Mouse (Mus musculus) urinary bladder, postnatal 36 days (tissue): Measurements from ENCODE around the gene Myoc.
"Not testable (repeated sequence)": the region's sequence is repeated elsewhere in the genome, so short reads cannot be mapped to it uniquely, and the experiment has no call there.

Experiments used
- DNase-seq, 2 experiments: peaks; one replicate each; pipeline ENCODE4 v3.0.0; 2022; ENCODE audit warnings: low spot score in 2 of 2, mixed read lengths in 1 of 2

Gene Myoc

DNA sequence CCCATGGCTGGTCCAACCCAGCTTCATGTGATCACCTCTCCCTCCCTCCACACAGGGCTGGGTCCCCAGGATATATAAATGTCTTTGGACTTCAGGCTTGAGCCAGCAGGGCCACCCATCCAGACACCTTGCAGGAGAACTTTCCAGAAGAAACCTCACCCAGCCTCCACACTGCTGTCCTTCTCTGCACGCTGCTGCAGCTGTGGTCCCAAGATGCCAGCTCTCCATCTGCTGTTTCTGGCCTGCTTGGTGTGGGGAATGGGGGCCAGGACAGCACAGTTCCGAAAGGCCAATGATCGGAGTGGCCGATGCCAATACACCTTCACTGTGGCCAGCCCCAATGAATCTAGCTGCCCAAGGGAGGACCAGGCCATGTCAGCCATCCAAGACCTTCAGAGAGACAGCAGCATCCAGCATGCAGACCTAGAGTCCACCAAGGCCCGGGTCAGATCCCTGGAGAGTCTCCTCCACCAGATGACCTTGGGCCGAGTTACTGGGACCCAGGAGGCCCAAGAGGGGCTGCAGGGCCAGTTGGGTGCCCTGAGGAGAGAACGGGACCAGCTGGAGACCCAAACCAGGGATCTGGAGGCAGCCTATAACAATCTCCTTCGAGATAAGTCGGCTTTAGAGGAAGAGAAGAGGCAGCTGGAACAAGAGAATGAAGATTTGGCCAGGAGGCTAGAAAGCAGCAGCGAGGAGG is at the start of gene Myoc:
TSS of gene Myoc (plus strand) at position 105 of the 700 bp plus-strand sequence.
- no peak for DNase-seq

DNA sequence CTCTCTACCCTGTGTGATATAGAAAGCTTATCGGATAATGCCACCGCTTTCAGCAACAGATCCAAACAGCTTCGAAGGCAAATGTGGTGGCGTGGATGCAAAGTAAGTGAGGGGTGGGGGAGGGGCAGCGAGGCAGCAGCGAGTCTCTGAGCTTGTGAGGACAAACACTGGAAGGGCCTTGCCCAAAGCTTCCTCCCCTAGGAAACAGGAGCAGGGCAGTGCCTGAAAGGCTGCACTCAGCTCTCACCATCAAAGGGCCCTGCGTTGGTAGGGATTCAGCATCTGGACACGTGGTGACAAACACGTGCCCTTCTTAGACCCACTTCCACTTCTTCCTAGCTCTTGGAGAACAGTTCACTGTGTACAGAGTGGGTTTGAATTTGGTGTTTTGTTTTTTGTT is 49.5 kb upstream of the Myoc start:
- no peak for DNase-seq

DNA sequence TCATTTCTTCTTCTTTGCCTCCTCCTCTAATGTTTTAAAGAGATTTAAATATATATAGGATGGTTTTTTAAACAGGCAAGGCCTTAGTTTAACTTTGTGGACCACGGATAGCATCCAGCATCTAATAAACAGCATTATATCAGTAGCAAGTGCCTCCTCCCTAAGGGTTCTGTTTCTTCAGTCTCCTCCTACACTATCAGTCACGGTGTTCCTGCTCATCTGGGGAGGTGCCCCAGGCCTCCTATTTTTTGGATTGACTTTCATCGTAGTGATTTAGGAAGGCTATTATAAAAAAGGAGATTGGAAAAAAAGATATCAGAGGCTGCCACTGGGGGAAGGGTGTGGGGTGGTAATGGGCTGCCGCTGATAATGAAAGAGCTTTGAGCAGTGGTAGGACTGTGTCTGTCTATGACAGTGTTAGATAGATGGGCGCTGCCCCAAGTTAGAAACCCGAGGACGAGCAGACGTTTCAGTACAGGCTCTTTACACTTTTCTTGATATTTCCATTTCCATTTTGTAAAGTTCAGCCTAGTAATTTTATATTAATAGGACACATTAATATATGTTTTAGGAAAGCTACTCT is 48.4 kb upstream of the Myoc start:
- no peak for DNase-seq

DNA sequence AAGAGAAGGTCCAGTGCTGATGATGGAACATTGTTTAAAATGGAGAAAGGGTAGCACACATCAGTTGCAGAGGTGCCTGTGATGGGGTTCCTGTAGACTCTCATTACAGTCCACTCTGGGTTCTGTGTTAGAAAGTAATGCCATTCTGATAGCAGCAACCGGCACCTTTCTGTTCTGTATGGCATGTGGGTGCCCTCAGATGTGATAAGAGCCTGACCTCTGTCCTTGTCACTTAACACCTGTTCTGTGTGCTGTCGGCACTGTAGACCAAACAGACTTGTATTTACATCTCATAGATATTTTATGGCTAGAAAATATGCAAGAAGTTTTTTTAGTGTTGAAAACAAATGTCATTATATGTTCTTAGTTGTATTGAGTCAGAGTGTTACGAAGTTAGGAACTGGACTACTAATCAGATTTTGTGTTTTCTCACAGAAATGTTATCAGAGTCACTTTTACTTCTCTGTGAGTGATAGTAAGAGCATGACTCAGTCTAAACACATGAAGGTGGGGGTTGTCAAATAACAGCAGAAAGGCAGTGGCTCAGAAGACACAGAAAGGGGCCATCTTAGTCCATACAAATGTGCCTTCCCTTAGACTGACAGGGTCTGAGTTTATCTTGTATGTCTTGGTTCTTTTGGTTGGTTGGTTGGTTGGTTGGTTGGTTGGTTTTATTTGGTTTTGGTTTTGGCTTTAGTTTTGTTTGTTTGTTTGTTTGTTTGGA is 41.4 kb upstream of the Myoc start:
- no peak for DNase-seq

DNA sequence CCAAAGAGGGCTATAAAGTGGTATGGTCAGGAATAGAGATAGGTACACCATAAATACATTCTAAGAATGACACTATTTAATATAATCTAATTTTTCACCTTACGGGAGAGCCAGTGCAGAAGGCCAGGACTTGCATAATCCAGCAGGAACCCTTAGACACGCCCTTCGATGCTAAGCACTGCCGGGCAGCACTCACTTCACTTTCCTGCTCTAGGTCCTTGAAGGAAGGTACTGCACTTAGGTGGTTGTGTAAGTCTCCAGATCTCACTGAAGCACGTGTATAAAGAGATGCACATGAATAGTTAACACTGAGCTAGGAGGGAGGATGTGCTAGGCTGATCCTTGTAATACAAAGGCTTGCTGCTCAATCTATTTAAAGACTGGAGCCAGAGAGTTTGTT is 39.3 kb upstream of the Myoc start:
- no peak for DNase-seq

DNA sequence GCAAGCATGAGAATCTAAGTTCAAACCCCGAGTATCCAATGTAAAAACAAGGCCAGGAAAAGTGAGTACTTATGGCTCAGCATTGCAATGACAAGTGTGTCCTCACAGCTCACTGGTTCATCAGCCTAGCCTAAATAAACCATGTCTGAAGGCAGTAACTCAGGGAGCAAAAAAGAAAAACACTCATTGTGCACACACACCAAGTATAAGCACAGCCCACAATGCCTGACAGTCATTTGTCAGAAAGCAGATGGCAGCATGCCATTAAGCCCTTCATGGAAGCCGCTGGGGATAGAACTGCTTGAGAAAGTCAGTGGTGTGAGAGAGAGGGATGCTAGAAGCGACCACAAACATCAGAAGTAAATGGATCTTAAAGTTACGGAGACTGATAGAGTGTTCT is 37.7 kb upstream of the Myoc start:
- no peak for DNase-seq

DNA sequence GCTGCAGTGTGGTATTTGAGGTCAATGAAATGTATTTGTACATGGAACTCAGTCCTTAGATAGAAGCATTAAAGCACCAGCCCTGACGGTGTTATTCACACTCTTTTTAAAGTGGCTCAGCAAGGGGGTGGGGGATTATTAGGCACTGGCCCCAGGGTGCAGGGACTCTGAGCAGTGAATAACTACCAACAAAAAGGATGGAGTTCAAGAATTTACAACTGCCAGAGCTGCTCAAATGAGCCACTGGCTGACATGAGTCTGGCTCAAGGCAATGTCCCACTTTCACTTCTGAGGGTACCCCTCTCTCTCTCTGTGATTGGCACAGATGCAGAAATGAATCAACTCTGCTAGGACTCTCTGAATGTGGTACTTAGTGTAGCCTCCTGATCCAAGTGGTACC is 30.8 kb upstream of the Myoc start:
- DNase-seq, result no peak

DNA sequence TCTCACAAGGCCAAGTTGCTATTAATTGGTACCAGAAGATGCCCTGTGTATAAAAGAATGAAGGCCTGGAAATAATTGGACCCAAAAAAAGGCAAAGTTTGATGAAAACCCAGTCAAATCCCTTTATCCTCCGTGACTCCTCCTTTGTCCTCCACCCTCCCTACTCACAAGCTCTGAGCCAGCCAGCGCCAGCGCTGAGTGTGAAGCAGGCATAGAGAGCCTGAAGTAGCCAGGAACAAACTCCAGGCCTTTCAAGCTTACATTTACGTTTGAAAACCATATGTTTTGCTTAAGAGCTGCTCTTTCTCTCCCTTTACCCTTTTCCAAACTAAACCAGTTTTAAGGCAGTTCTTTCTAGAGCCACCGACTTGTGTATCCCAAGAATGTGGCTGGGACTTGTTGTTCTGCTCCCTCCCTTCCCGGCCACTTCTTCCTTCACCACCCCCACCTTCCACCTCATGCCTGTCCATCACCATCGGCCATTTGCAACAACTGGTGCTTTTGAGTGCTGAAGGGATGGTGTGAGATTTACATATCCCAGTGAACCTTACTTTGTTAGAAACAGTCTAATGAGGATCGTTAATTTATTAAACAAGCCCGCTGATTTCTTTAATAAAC is 29.2 kb upstream of the Myoc start:
- DNase-seq, result no peak

DNA sequence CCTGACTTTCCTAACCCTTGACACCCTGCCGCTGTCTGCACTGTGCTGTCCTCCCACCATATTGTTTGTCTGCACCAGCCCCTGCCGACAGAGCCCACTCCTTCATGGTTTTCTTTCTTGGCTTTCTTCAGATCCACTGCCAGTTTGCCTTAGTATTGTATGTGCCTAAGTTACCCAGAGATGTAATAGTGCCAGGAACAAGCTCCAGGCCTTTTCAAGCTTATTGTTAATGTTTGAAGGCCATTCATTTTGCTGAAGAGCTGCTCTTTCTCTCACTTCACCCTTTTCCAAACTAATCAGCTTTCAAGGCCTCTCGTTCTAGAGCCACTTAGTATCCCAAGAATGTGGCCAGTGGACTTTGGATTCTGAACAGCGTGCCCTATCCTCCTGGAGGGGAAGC is 27.8 kb upstream of the Myoc start:
- DNase-seq, result no peak

DNA sequence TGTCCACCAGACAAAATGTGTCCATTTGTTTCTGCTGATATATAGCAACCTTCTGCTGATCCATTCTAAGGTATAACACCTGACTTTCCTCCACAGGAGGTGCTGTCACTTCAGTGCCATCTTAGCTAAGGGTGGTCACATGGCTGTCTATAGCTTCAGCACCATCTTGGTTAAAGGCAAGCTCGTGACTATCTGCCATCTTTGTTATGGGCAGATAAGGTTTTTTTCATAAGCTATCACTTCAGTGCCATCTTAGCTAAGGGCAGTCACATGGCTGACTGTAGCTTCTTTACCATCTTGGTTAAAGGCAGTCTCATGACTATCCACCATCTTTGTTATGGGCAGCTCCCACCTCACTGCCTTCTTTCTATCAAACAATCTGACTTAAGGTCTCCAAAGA is 23.4 kb upstream of the Myoc start:
- no peak for DNase-seq

DNA sequence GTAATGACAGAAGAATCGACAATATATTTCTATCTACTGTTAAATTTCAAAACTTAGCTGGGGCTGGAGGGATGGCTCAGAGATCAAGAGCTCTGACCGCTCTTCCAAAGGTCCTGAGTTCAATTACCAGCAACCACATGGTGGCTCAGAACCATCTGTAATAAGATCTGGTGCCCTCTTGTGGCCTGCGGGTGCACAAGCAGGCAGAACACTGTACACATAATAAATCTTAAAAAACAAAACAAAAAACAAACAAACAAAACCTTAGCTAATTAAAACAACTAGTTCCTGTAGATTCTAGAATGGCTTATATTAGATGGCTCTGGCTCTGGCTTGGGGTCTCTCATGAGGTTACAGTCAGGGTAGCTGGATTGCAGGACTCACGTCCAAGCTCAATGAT is 18.5 kb upstream of the Myoc start:
- no peak for DNase-seq

DNA sequence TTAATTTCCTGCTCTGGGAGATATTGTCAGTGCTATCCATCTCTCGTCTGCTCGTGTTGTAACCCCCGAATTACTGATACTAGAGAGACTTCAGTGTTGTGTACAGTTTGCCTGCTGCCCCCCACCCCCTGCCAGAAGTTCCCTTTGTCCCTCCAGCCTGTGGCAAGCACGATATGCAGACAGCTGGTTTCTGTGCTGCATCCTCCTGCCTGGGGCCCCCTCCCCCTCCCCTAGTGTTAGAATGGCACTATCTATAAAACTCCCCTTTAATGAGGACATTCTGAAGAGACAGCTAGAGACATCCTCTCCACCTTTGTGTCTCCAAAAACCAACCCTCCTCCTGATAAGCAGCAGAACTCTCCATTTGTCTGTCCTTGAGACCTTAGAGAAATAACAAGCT is 15.1 kb upstream of the Myoc start:
- no peak for DNase-seq

DNA sequence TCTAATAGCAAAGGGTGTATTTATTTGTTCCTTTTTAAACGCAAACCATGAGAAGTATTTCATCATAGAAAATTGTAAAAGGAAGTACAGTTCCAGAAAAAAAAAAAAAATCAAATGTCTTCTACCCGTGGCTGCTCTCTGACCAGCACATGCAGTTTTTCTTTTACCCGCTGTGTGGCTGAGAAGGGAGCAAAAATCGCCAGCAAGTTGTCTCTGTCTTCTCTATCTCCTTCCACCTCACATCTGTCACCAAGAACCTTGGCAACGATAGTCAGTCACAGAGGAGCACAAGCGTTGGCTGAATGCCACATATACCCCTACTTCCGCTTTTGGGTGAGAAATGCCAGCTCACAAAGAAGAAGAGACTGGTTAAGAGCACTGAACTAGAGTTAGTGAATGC is 13.7 kb upstream of the Myoc start:
- no peak for DNase-seq

DNA sequence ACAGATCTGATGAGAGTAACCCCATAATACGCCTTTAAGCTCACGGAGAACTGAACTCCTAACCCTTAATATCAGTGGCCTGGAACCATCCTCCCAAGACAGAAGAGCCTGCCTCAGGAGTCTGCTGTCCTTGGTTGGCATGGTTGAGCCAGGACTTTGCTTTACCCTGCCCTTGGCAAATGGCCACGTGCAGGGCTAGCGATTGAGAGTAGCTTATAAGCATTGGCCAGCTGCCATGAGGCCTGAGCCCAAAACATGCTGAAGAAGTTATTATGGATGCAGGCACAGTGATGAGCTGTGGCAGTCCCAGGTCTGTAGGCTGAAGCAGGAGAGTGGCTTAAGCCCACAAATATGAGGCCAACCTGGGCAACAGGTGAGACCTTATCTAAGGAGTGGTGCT is 11.1 kb upstream of the Myoc start:
- DNase-seq, result not testable (repeated sequence)

DNA sequence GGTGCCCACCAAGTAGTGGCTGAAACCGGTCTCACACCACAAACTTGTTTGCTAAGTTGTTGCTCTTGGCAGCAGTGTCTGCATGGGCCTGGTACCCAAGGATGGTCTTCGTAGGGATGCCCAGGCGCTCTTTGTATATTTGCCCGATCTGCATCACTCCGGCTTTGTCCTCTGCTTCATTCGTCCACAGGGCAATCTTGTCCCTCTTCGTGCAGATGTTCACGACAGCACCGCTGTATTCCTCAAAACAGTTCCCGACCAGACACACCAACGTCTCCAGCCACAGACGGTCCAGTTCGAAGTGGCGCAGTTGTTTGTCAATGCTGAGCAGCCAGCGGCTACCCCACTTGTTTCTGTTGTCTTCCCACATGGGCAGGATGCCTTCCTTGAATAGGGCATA is 10.6 kb upstream of the Myoc start:
- DNase-seq, result not testable (repeated sequence)

DNA sequence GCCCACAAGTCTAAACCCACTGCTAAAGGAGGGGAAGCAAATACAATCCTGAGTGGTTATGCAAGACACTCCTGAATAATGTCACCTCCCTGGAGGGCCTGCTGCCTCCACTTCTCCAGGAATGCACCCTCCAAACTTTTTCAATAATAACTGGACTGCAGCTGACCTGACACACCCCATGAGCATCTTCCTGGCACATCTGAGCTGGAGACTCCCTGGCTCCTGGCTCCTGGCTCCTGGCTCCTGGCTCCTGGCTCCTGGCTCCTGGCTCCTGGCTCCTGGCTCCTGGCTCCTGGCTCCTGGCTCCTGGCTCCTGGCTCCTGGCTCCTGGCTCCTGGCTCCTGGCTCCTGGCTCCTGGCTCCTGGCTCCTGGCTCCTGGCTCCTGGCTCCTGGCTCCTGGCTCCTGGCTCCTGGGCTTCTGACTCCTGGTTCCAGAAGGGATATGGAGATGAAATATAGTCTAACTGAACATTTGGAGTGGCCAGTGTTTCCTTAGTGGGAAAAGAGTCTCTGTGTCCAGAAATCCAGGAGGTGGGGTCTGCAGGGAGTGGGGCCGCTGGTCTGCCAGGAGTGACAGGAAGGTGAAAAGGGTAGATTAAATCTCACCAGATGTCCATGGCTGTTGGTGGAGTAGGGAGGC is 3.5 kb upstream of the Myoc start:
- DNase-seq, result peak in 1 of 2 experiments; percentile 43

DNA sequence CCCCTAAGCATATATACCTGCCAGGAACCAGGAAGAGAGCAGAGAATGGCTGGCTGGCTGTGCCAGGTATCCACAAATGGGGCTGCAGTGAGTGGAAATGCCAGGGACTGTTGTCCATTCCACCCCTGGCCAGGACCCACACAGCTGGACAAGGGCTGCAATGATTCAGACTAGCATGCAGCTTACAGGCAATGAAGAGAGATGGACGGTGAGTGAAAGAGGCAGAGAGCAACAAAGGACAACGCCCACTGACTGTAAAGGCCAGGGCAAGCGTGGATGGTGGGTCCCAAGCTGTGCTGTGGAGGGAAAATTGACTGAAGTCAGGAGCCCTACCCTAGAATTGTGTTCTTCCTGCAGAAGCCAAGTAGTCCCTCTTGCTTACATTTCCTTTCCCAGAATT is 2.4 kb upstream of the Myoc start:
- no peak for DNase-seq

DNA sequence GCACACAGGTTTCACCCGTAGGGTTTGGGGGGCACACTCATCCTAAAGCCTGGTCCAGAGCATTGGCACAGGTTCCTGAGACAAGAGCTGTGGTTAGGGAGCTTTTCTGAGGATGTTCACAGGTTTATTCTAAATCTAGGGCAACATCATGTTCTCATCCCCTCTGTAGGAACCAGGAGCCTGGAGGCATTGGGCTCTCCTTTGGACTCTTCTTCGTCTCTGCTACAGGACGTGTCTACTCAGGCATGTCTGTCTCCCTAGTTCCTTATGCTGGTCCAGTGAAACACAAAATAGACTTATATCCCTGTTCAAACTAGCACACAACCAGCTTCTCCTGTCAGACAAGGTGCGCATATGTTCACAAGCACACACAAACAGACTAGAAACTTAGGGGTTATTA is 420 bp upstream of the Myoc start:
- no peak for DNase-seq

DNA sequence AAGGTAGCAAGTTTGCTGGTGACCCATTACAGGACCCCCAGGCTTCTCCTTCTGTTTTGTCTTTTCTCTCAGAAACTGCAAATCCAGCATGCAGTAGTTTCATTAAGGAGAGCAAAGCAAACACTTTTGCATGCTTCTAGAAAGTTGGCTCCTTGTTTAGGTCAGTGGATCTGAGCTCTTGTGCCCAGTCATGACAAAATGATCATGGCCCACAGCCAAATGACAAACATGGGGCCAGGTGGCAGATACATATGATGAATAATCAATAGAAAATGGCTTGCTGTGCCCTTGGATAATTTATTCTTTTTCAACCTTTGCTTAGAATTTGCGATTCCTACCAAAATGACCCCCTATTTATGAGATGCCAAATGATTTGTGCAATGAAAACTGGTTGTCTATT is 906 bp downstream of the Myoc start:
- DNase-seq, result no peak

DNA sequence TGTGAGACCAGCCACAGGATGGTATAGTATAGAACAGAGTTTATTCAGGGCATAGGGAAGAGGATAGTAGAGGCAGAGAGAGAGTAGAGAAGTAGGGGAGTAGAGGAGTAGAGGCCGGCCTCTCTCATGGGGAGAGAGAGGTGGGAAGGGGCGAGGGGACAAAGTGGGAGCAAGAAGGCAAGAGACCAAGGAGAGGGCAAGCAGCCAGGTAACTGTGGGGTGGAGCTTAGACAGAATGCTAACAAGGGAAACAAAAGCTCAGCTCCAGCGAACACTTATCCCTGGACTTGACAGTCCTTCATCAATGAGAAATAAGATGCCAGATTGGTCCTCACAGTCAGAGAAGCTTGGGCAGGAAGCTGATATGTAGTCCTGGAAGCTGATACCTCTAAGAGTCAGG is 3.6 kb downstream of the Myoc start:
- no peak for DNase-seq

DNA sequence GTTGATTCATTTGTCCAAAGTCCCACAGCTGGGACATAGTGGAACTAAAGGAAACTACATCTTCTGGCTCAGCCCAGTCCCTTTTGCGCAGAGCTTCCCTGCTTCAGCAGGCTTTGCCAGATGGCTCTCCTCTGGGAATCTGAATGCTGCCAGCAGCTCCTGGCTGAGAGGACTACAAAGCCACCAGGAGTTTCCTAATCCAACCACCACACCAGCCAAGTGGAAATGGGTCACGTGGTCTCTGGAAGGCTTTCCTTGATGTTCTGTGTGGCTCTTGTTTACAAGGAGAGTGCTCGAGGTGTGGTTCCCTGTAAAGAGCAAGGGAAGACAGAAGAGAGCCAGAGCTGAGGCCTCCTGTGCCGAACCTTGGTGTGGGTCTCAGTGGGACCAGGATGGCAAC is 4.8 kb downstream of the Myoc start:
- peak; percentile 49 to 89 for DNase-seq

DNA sequence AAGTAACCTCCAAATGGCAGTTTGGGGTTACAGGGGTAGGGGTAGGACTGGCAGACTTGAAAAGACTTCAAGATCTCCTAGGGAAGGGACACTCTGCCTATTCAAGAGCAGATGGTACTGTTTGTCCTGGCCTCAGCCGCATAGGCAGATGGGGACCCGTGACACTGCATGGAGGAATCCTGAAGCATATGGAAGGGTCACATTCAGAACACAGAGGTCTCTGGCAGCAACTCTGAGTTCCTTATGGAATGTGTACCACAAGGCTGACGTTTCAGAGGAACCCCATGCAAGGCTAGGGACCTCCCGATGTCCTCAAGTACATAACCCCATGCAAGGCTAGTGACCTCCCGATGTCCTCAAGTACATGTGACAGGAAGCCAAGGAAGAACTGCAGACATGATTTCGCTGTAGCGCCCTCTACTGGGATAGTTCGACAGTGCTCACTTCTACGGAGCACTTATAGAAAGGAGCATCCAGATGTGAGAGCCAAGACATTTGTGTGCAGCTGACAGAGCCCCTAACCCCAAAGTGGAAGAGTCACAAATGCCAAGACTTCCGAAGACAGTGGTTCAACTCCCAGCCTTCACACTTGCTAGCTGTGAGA is 7.2 kb downstream of the Myoc start:
- no peak for DNase-seq
